Mouse (Mus musculus): Measurements from ENCODE around the gene Ipo4. TPM values are rescaled to one million over a fixed set of nuclear protein-coding genes. Genes with fewer than 3 reads are reported as not detected.
A peak's percentile ranks its signal among the peaks of the same experiment; 100 is the strongest.

The Ipo4 gene
- polyA plus RNA-seq (2015; fragmentation: Nextera tagmentation; extraction: Ambion mirVana): 81.2 and 95.6 TPM in 2 replicates

DNA sequence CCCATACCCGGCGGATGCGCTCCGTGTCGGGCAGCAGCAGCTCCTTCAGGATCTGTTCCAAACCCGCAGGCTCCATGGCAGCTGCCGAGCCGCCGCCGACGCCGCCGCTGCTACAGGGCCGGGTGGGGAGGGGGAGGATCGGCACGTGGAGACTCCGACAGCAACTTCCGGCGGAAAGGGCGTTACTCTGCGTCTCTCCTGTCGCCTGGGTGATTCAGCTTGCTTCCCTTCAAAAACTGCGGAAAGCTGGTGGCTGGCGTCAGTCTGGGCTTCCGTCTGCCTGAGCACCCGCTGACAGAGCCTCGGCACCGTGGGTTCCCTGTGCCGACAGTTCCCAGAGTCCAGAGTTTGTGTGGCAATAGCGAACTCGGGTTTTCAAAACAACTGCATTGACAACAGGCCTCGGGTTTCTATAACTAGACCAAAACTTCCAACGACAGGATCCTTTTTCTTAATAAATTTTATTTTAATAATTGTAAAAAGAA lies at the start of gene Ipo4:
Gene Ipo4 (minus strand): TSS at position 435 of the 485 bp plus-strand sequence.
- ATAC-seq (ENCODE audit: borderline replicate concordance, extremely low read depth, low FRiP score, low TSS enrichment): peak; percentile 87
- H3K9me3 ChIP-seq: no peaks in the 10 kb centered on the region
- peaks cover 72% of the 10 kb centered on the region for H3K36me3 ChIP-seq
- H3K27me3 ChIP-seq: no peaks in the 10 kb centered on the region
- 1% methylated on average over 33 of the region's 33 CpGs for WGBS
- peak within 1 kb of the TSS; percentile 81 for H3K9ac ChIP-seq
- H3K4me2 ChIP-seq: peak within 1 kb of the TSS; percentile 98
- peak within 1 kb of the TSS; percentile 80 for H3K4me3 ChIP-seq
- H3K4me1 ChIP-seq: peaks cover 15% of the 10 kb centered on the region; the same call in 1 of the 2 replicates
- H3K27ac ChIP-seq: peak within 1 kb of the TSS; percentile 58

DNA sequence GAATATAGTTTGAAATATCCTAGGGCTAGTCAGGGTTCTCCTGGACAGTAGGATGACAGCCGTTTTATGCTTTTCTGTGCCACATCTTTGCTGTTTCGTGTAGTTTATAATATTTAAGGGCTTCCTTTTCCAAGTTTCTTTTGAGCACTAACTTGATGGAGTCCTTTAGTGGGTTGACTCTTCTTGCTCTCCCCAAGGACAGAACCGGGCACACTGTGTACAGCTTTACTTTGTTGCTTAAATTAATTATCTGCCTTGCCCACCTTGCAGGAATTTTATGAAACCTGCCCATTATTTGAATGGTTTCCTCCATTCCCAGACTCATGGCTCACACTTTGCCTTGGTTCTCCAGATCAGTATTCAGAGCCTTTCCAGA lies 46.3 kb upstream of the Ipo4 start:
- Histone ChIP-seq H3K4me2 (peak overlapping the region; percentile 81), H3K4me3 (peak overlapping the region; percentile 85), H3K27ac (peak overlapping the region; percentile 91), H3K27me3 (no peaks in the 10 kb centered on the region), H3K9ac (peak overlapping the region; percentile 81), H3K4me1 (peaks cover 16% of the 10 kb centered on the region), H3K9me3 (no peaks in the 10 kb centered on the region), H3K36me3 (peaks cover 34% of the 10 kb centered on the region)
- no peak for ATAC-seq (ENCODE audit: borderline replicate concordance, extremely low read depth, low FRiP score, low TSS enrichment)
- WGBS: 14% methylated on average over 3 of the region's 3 CpGs

DNA sequence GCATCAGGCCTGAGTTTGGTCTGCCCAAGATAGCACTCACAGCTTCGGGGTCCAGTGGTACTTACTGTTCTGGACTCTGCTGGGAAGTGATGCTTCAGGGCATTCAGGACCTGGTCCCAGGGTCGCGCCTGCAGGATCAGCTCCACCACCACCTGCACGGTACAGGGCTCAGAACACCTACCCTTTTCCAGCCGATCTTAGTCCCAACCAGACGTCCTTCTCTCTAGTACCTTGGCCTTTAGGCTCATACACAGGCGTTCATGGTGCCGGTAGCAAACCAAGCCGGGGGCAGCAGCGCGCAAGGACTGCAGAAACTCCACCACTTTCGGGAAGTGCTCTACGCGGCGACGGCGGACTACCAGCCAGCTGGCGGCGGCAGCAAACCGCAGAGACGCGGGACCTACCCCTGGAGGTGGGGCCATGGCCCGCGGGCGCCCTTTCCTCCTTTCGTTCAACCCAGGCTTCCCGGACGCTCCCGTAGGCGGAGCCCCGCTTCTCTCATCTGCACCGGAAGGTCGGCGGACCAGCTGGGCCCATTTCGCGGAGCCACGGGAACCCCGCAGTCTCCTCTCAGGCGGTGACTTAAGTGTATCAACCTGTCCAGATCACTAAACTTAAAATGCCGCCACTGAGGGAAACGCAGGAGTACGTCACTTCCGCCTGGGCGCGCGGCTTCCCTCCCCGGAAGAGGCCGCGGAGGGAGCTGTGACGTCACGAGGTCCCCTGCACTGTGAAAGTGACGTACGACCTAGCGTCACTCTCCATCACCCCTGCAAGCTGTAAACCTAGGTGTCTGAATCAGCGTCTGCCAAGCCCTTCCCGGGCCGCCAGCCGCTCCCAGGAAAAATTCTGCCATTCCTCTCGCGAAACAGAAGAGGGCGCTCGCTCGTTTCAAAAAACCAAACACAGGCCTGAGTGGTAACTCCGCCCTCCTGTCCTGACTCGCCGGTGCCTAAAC lies 45.7 kb upstream of the Ipo4 start, which contains the start of gene Tinf2:
Gene Tinf2 (minus strand): TSS at position 661 of the 958 bp plus-strand sequence.
- under 1% methylated on average over 61 of the region's 66 CpGs for WGBS
- Histone ChIP-seq H3K4me1 (peaks cover 16% of the 10 kb centered on the region), H3K27me3 (no peaks in the 10 kb centered on the region), H3K4me2 (peak within 1 kb of the TSS; percentile 81), H3K4me3 (peak within 1 kb of the TSS; percentile 85), H3K27ac (peak within 1 kb of the TSS; percentile 91), H3K9me3 (no peaks in the 10 kb centered on the region), H3K36me3 (peaks cover 40% of the 10 kb centered on the region), H3K9ac (peak within 1 kb of the TSS; percentile 81)
- peak; percentile 96 for ATAC-seq (ENCODE audit: borderline replicate concordance, extremely low read depth, low FRiP score, low TSS enrichment)

DNA sequence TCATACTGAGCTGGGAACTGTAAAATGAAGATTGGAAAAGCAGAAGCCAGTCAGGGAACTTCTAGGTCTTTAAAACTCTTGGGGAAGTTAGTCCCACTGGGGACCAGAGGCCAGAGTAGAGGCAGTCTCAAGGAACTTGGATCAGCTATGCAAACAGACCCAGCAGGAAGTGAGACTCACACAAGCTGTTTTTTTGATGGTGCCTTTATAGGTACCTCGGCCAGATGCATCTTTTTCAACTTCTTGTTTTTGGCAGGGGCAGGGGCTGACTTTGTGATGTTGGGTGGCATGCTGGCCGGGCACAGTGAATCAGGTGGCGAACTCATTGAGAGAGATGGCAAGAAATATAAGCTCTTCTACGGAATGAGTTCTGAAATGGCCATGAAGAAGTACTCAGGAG lies 41.9 kb upstream of the Ipo4 start:
- 82% methylated on average over 4 of the region's 4 CpGs for WGBS
- Histone ChIP-seq H3K27ac (no peak overlapping the region), H3K4me1 (peaks cover 20% of the 10 kb centered on the region), H3K9ac (no peak overlapping the region), H3K27me3 (no peaks in the 10 kb centered on the region), H3K36me3 (peaks cover 57% of the 10 kb centered on the region), H3K4me3 (no peak overlapping the region), H3K9me3 (no peaks in the 10 kb centered on the region), H3K4me2 (no peak overlapping the region)
- no peak for ATAC-seq (ENCODE audit: borderline replicate concordance, extremely low read depth, low FRiP score, low TSS enrichment)

- Histone ChIP-seq H3K27ac (no peak overlapping the region), H3K4me2 (peak overlapping the region; percentile 81), H3K4me3 (peak overlapping the region; percentile 85), H3K9me3 (no peaks in the 10 kb centered on the region), H3K36me3 (peaks cover 37% of the 10 kb centered on the region), H3K9ac (peak overlapping the region; percentile 38), H3K4me1 (peaks cover 18% of the 10 kb centered on the region), H3K27me3 (no peaks in the 10 kb centered on the region)
- 68% methylated on average over 7 of the region's 7 CpGs for WGBS
- ATAC-seq (ENCODE audit: borderline replicate concordance, extremely low read depth, low FRiP score, low TSS enrichment): no peak
Observed at GRCm38 (mm10) chr14:55672741-55673060, 36.9 kb upstream of the Ipo4 start.

GRCm38 (mm10) chr14:55671833-55672740 lies 36.3 kb upstream of the Ipo4 start, which contains the start of the genes Gmpr2 and Nedd8:
Gmpr2 (plus strand) TSS chr14:55671941.
Nedd8 (minus strand) TSS chr14:55672124.
- H3K27me3 ChIP-seq: no peaks in the 10 kb centered on the region
- 1% methylated on average over 38 of the region's 38 CpGs for WGBS
- ATAC-seq (ENCODE audit: borderline replicate concordance, extremely low read depth, low FRiP score, low TSS enrichment): peak; percentile 99
- peak within 1 kb of the TSS; percentile 81 for H3K4me2 ChIP-seq
- H3K4me3 ChIP-seq: peak within 1 kb of the TSS; percentile 85
- peaks cover 31% of the 10 kb centered on the region for H3K36me3 ChIP-seq
- peaks cover 18% of the 10 kb centered on the region for H3K4me1 ChIP-seq
- H3K9ac ChIP-seq: peak within 1 kb of the TSS; percentile 89
- H3K27ac ChIP-seq: peak within 1 kb of the TSS; percentile 83
- no peaks in the 10 kb centered on the region for H3K9me3 ChIP-seq

GRCm38 (mm10) chr14:55671486-55671832 lies 35.7 kb upstream of the Ipo4 start:
- no peaks in the 10 kb centered on the region for H3K27me3 ChIP-seq
- H3K36me3 ChIP-seq: peaks cover 25% of the 10 kb centered on the region
- peak overlapping the region; percentile 85 for H3K4me3 ChIP-seq
- peak overlapping the region; percentile 81 for H3K4me2 ChIP-seq
- ATAC-seq (ENCODE audit: borderline replicate concordance, extremely low read depth, low FRiP score, low TSS enrichment): peak; percentile 71
- H3K4me1 ChIP-seq: peaks cover 18% of the 10 kb centered on the region
- 1% methylated on average over 12 of the region's 12 CpGs for WGBS
- H3K9ac ChIP-seq: peak overlapping the region; percentile 89
- H3K9me3 ChIP-seq: no peaks in the 10 kb centered on the region
- peak overlapping the region; percentile 83 for H3K27ac ChIP-seq

DNA sequence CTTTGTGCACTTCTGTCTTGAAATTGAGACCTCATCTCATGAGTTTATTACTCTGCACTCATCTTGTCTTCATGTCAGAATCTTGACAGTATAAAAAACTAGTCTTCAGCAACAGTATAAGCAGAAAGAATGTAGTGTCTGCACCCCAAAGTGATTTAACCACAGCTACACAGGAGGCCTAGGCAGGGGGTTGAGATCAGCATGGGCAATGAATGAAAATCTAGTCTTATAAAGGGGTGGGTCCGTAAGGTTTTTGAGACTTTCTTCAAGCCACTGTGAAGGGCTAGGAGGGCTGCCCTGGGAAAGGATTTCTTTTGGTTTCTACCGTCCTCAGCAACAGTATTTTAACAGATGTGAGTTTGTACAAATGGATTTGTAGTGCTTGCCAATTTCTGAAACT lies 24.9 kb upstream of the Ipo4 start:
- Histone ChIP-seq H3K36me3 (peaks cover 32% of the 10 kb centered on the region), H3K27ac (no peak overlapping the region), H3K4me1 (peaks cover 15% of the 10 kb centered on the region; the same call in 1 of the 2 replicates), H3K9me3 (no peaks in the 10 kb centered on the region), H3K9ac (peak overlapping the region; percentile 63; the same call in 1 of the 2 replicates), H3K4me3 (peak overlapping the region; percentile 65), H3K4me2 (peak overlapping the region; percentile 58; the same call in 1 of the 2 replicates), H3K27me3 (no peaks in the 10 kb centered on the region)
- WGBS: 38% methylated on average over 2 of the region's 2 CpGs
- no peak for ATAC-seq (ENCODE audit: borderline replicate concordance, extremely low read depth, low FRiP score, low TSS enrichment)

DNA sequence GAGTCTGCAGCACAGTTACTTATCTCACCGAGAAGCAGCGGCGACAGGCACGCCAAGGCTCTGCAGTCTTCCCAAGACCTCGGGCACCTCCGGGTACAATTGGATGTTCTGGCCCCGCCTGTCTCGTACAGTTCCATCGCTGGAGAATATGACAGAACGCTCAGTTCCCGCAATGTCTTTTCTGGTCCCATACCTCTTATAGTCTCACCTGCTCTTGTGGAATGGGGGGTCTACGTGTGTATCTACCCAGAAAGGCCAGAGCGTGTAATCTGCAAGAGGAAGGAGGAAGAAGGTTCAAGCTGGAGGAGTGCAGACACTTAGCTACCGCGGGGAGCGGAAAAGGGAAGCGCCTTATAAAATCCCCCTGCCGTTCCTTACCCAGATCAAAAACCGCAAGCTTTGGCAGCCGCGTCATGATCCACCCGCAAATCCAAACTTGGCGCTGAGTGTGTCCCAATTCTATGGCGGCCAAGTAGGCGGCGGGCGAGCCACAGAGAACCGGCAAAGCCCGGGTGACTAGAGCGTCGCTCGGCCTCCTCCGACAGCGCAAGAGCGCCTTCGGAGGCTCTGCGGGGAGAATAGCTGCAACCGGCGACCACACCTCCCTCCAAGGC lies 24.3 kb upstream of the Ipo4 start, which contains the start of gene Mdp1:
Gene Mdp1 (minus strand): TSS at position 549 of the 614 bp plus-strand sequence.
- H3K9ac ChIP-seq: peak within 1 kb of the TSS; percentile 63
- peaks cover 15% of the 10 kb centered on the region; the same call in 1 of the 2 replicates for H3K4me1 ChIP-seq
- H3K4me2 ChIP-seq: peak within 1 kb of the TSS; percentile 58
- peaks cover 32% of the 10 kb centered on the region for H3K36me3 ChIP-seq
- peak within 1 kb of the TSS; percentile 60 for H3K27ac ChIP-seq
- peak; percentile 94 for ATAC-seq (ENCODE audit: borderline replicate concordance, extremely low read depth, low FRiP score, low TSS enrichment)
- H3K4me3 ChIP-seq: peak within 1 kb of the TSS; percentile 65
- H3K27me3 ChIP-seq: no peaks in the 10 kb centered on the region
- whole genome bisulfite sequencing: under 1% methylated on average over 39 of the region's 39 CpGs
- H3K9me3 ChIP-seq: no peaks in the 10 kb centered on the region

DNA sequence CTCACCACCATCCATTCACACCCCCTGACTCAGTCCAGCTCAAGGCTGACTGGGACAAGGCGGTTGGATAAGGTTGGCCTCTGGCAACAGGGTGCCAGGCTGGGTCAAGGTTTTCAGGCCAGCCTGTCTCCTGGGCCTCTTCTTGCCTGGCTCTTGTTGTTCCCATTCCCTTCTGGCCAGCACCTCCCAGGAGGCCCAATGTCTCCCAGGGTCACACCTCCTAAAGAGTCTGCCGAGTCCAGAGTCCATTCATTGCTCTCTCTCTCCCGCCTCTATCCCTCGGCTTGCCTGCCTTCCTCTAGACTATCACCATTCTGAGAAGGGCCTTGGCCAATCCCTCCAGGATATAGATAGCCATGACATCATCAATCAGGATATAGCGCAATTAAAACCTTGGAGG lies 22.3 kb upstream of the Ipo4 start:
- ATAC-seq (ENCODE audit: borderline replicate concordance, extremely low read depth, low FRiP score, low TSS enrichment): no peak
- Histone ChIP-seq H3K9ac (no peak overlapping the region), H3K27me3 (no peaks in the 10 kb centered on the region), H3K4me3 (no peak overlapping the region), H3K4me2 (no peak overlapping the region), H3K9me3 (no peaks in the 10 kb centered on the region), H3K36me3 (peaks cover 22% of the 10 kb centered on the region), H3K4me1 (peaks cover 15% of the 10 kb centered on the region; the same call in 1 of the 2 replicates), H3K27ac (no peak overlapping the region)
- 84% methylated on average over 5 of the region's 5 CpGs for WGBS

DNA sequence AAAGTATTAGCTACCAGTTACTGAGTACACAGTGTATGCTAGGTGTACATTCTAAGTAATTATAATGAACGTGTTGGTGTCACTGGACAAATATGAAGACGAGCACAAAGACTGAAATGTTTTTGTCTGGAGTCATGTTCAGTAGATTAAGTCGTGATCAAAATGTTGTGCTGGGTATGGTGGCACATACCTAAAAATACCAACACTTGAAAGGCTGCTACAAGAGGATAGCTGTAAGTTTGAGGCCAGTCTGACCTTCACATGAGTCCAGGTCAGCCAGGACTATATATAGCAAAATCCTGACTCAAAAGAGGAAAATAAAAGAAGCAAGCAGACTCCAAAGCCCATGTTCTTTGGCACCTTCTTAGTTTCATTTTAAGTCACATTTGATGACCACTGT lies 21.2 kb upstream of the Ipo4 start:
- H3K4me2 ChIP-seq: no peak overlapping the region
- H3K9me3 ChIP-seq: no peaks in the 10 kb centered on the region
- no peak overlapping the region for H3K4me3 ChIP-seq
- 83% methylated on average over 3 of the region's 3 CpGs for WGBS
- peaks cover 15% of the 10 kb centered on the region; the same call in 1 of the 2 replicates for H3K4me1 ChIP-seq
- no peak overlapping the region for H3K9ac ChIP-seq
- H3K36me3 ChIP-seq: peaks cover 16% of the 10 kb centered on the region
- no peaks in the 10 kb centered on the region for H3K27me3 ChIP-seq
- no peak overlapping the region for H3K27ac ChIP-seq
- ATAC-seq (ENCODE audit: borderline replicate concordance, extremely low read depth, low FRiP score, low TSS enrichment): no peak
